Mouse (Mus musculus) midbrain, embryonic 13.5 days (tissue): ENCODE measurements at regions not wholly inside any gene's neighbourhood (a gene's known extent, or its start where the extent isn't known, plus 50 kb on each side); places are given as distances from the start of the nearest gene placed in this dataset.
A peak's percentile ranks its signal among the peaks of the same experiment; 100 is the strongest.

Experiments used
- ATAC-seq: fragments of 200-750 bp; cut with Nextera tagmentation; 2 replicates; pipeline ENCODE4 v1.8.0; 2017; ENCODE audit warnings: mild to moderate bottlenecking, moderate TSS enrichment, moderate library complexity
- H3K27ac ChIP-seq: fragments of 300-500 bp; sonication (generic); 2 replicates; pipeline ENCODE4 v1.5.1; 2015; ENCODE audit warnings: inconsistent platforms, mild to moderate bottlenecking, moderate library complexity
- H3K27me3 ChIP-seq: fragments of 300-500 bp; sonication (generic); 2 replicates; pipeline ENCODE4 v1.6.1; 2015; ENCODE audit warnings: mild to moderate bottlenecking, inconsistent platforms
- H3K36me3 ChIP-seq: fragments of 300-500 bp; sonication (generic); 2 replicates; pipeline ENCODE4 v1.6.1; 2015; ENCODE audit warnings: mild to moderate bottlenecking, inconsistent platforms
- H3K4me1 ChIP-seq: fragments of 300-500 bp; sonication (generic); replicated peaks from 2 replicates; pipeline ENCODE4 v1.6.1; 2015; ENCODE audit warnings: inconsistent platforms
- H3K4me2 ChIP-seq: fragments of 300-500 bp; sonication (generic); replicated peaks from 2 replicates; pipeline ENCODE4 v1.6.1; 2015; ENCODE audit warnings: moderate library complexity, mild to moderate bottlenecking, inconsistent platforms
- H3K4me3 ChIP-seq: fragments of 300-500 bp; sonication (generic); replicated peaks from 2 replicates; pipeline ENCODE4 v1.5.1; 2015; ENCODE audit warnings: mild to moderate bottlenecking, inconsistent platforms
- H3K9ac ChIP-seq: fragments of 300-500 bp; sonication (generic); replicated peaks from 2 replicates; pipeline ENCODE4 v1.6.1; 2015; ENCODE audit warnings: mild to moderate bottlenecking, inconsistent platforms
- H3K9me3 ChIP-seq: fragments of 300-500 bp; sonication (generic); 2 replicates; pipeline ENCODE4 v1.6.1; 2016; ENCODE audit warnings: mild to moderate bottlenecking, inconsistent platforms
- WGBS: fragments of 180-500 bp; shearing (Covaris S2); methylation state at CpG from one replicate; pipeline ENCODE4 v1.1.7; 2015; 5-methylcytosine and 5-hydroxymethylcytosine counted together

GRCm38 (mm10) chr9:90961436-90961835, 400.8 kb upstream of the Zic4 start:
- Histone ChIP-seq H3K9me3 (no peaks in the 10 kb centered on the region), H3K4me2 (no peak overlapping the region), H3K4me1 (0 out of 2 replicates have a peak, but pooled peaks cover 3% of the 10 kb centered on the region), H3K4me3 (no peak overlapping the region), H3K27ac (no peak overlapping the region), H3K27me3 (no peaks in the 10 kb centered on the region), H3K9ac (no peak overlapping the region), H3K36me3 (no peaks in the 10 kb centered on the region)
- 87% methylated on average over 4 of the region's 4 CpGs for WGBS
- no peak for ATAC-seq

- Histone ChIP-seq H3K9me3 (no peaks in the 10 kb centered on the region), H3K27me3 (no peaks in the 10 kb centered on the region), H3K4me2 (no peak overlapping the region), H3K27ac (no peak overlapping the region), H3K9ac (no peak overlapping the region), H3K4me1 (0 out of 2 replicates have a peak, but pooled peaks cover 3% of the 10 kb centered on the region), H3K4me3 (no peak overlapping the region), H3K36me3 (no peaks in the 10 kb centered on the region)
- no peak for ATAC-seq
- 30% methylated on average over 3 of the region's 3 CpGs for WGBS
Measured at GRCm38 (mm10) chr9:90964043-90964442, 398.2 kb upstream of the Zic4 start.

GRCm38 (mm10) chr9:90978730-90979129, 383.5 kb upstream of the Zic4 start:
- 86% methylated on average over 4 of the region's 4 CpGs for WGBS
- no peaks in the 10 kb centered on the region for H3K4me1 ChIP-seq
- no peak overlapping the region for H3K4me3 ChIP-seq
- no peaks in the 10 kb centered on the region for H3K27me3 ChIP-seq
- no peak overlapping the region for H3K9ac ChIP-seq
- ATAC-seq: no peak
- no peaks in the 10 kb centered on the region for H3K36me3 ChIP-seq
- H3K4me2 ChIP-seq: no peak overlapping the region
- no peaks in the 10 kb centered on the region for H3K9me3 ChIP-seq
- no peak overlapping the region for H3K27ac ChIP-seq

GRCm38 (mm10) chr9:90980023-90980802, 382.0 kb upstream of the Zic4 start:
- Histone ChIP-seq H3K4me1 (no peaks in the 10 kb centered on the region), H3K27ac (no peak overlapping the region), H3K4me2 (no peak overlapping the region), H3K27me3 (no peaks in the 10 kb centered on the region), H3K9ac (no peak overlapping the region), H3K36me3 (no peaks in the 10 kb centered on the region), H3K9me3 (no peaks in the 10 kb centered on the region), H3K4me3 (no peak overlapping the region)
- 77% methylated on average over 6 of the region's 6 CpGs for WGBS
- ATAC-seq: no peak

- Histone ChIP-seq H3K27me3 (no peaks in the 10 kb centered on the region), H3K9ac (no peak overlapping the region), H3K9me3 (peaks cover 3% of the 10 kb centered on the region; the same call in 1 of the 2 replicates), H3K36me3 (no peaks in the 10 kb centered on the region), H3K4me3 (no peak overlapping the region), H3K4me1 (no peaks in the 10 kb centered on the region), H3K4me2 (no peak overlapping the region), H3K27ac (no peak overlapping the region)
- WGBS: 95% methylated on average over 1 of the region's 1 CpGs
- no peak for ATAC-seq
Measured at GRCm38 (mm10) chr9:90999178-90999577, 363.0 kb upstream of the Zic4 start.

GRCm38 (mm10) chr9:91004214-91004613, 358.0 kb upstream of the Zic4 start:
- Histone ChIP-seq H3K9me3 (peaks cover 3% of the 10 kb centered on the region; the same call in 1 of the 2 replicates), H3K27ac (no peak overlapping the region), H3K4me3 (no peak overlapping the region), H3K4me1 (no peaks in the 10 kb centered on the region), H3K36me3 (no peaks in the 10 kb centered on the region), H3K27me3 (no peaks in the 10 kb centered on the region), H3K4me2 (no peak overlapping the region), H3K9ac (no peak overlapping the region)
- 75% methylated on average over 4 of the region's 4 CpGs for WGBS
- no peak for ATAC-seq

GRCm38 (mm10) chr9:91040546-91040945, 321.7 kb upstream of the Zic4 start:
- Histone ChIP-seq H3K27ac (no peak overlapping the region), H3K9ac (no peak overlapping the region), H3K27me3 (no peaks in the 10 kb centered on the region), H3K9me3 (no peaks in the 10 kb centered on the region), H3K4me1 (no peaks in the 10 kb centered on the region), H3K36me3 (no peaks in the 10 kb centered on the region), H3K4me2 (no peak overlapping the region), H3K4me3 (no peak overlapping the region)
- peak; percentile 55; the same call in 1 of the 2 replicates for ATAC-seq
- 15% methylated on average over 2 of the region's 2 CpGs for WGBS

GRCm38 (mm10) chr9:91048569-91048968, 313.6 kb upstream of the Zic4 start:
- ATAC-seq: no peak
- Histone ChIP-seq H3K9ac (no peak overlapping the region), H3K27ac (no peak overlapping the region), H3K4me3 (no peak overlapping the region), H3K9me3 (no peaks in the 10 kb centered on the region), H3K4me1 (no peaks in the 10 kb centered on the region), H3K36me3 (no peaks in the 10 kb centered on the region), H3K27me3 (no peaks in the 10 kb centered on the region), H3K4me2 (no peak overlapping the region)
- 41% methylated on average over 2 of the region's 2 CpGs for WGBS

GRCm38 (mm10) chr9:91053065-91053793, 309.0 kb upstream of the Zic4 start:
- no peaks in the 10 kb centered on the region for H3K9me3 ChIP-seq
- 75% methylated on average over 4 of the region's 4 CpGs for WGBS
- no peak overlapping the region for H3K4me3 ChIP-seq
- H3K9ac ChIP-seq: no peak overlapping the region
- ATAC-seq: no peak
- H3K27ac ChIP-seq: no peak overlapping the region
- no peaks in the 10 kb centered on the region for H3K36me3 ChIP-seq
- H3K27me3 ChIP-seq: no peaks in the 10 kb centered on the region
- H3K4me2 ChIP-seq: no peak overlapping the region
- H3K4me1 ChIP-seq: no peaks in the 10 kb centered on the region

GRCm38 (mm10) chr9:91059460-91059859, 302.8 kb upstream of the Zic4 start:
- Histone ChIP-seq H3K27ac (no peak overlapping the region), H3K4me2 (no peak overlapping the region), H3K9me3 (no peaks in the 10 kb centered on the region), H3K4me1 (0 out of 2 replicates have a peak, but pooled peaks cover 4% of the 10 kb centered on the region), H3K36me3 (no peaks in the 10 kb centered on the region), H3K9ac (no peak overlapping the region), H3K4me3 (no peak overlapping the region), H3K27me3 (no peaks in the 10 kb centered on the region)
- 89% methylated on average over 4 of the region's 4 CpGs for WGBS
- ATAC-seq: no peak

- 0 out of 2 replicates have a peak, but pooled peaks have one; percentile 24 for ATAC-seq
- WGBS: 71% methylated on average over 5 of the region's 5 CpGs
Measured at GRCm38 (mm10) chr9:91069496-91069895, 292.7 kb upstream of the Zic4 start.

GRCm38 (mm10) chr9:91073366-91074174, 288.6 kb upstream of the Zic4 start:
- no peaks in the 10 kb centered on the region for H3K36me3 ChIP-seq
- H3K27me3 ChIP-seq: no peaks in the 10 kb centered on the region
- H3K4me3 ChIP-seq: no peak overlapping the region
- no peak overlapping the region for H3K9ac ChIP-seq
- 86% methylated on average over 4 of the region's 4 CpGs for WGBS
- ATAC-seq: no peak
- no peak overlapping the region for H3K4me2 ChIP-seq
- 0 out of 2 replicates have a peak, but pooled peaks cover 5% of the 10 kb centered on the region for H3K4me1 ChIP-seq
- H3K9me3 ChIP-seq: no peaks in the 10 kb centered on the region
- no peak overlapping the region for H3K27ac ChIP-seq

More at GRCm38 (mm10) chr9:91069496-91069895, 292.7 kb upstream of the Zic4 start:
- Histone ChIP-seq H3K36me3 (no peaks in the 10 kb centered on the region), H3K4me3 (no peak overlapping the region), H3K9me3 (no peaks in the 10 kb centered on the region), H3K4me1 (no peaks in the 10 kb centered on the region), H3K27me3 (no peaks in the 10 kb centered on the region), H3K27ac (no peak overlapping the region), H3K4me2 (no peak overlapping the region), H3K9ac (no peak overlapping the region)
